Mouse (Mus musculus): Measurements from ENCODE around the gene Vangl1. TPM values are rescaled to one million over a fixed set of nuclear protein-coding genes. Genes with fewer than 3 reads are reported as not detected.

Vangl1 gene
- polyA plus RNA-seq, 1 experiment: 31.1 TPM

- no peak for DNase-seq
- Histone ChIP-seq H3K36me3 (ENCODE audit: control insufficient read depth, insufficient read depth, low read length) (no peaks in the 10 kb centered on the region), H3K27ac (ENCODE audit: insufficient read depth, low read depth, low read length) (no peak overlapping the region), H3K4me1 (ENCODE audit: control insufficient read depth, insufficient read depth, low read length) (no peaks in the 10 kb centered on the region), H3K4me3 (ENCODE audit: insufficient read depth, low read depth, low read length) (no peak overlapping the region), H3K27me3 (replicated peaks; ENCODE audit: control insufficient read depth, insufficient read depth, low read length) (no peaks in the 10 kb centered on the region)
- WGBS: 91% methylated on average over 9 of the region's 9 CpGs
- TF ChIP-seq POLR2A (IDR thresholded peaks at IDR 0.05; ENCODE audit: low read depth, low read length) (no peak), CTCF (conservative IDR thresholded peaks at IDR 0.05; ENCODE audit: insufficient read depth, insufficient read length, low read depth, low read length) (no peak)
These were observed 27.1 kb upstream of the Vangl1 start for GRCm38 (mm10) chr3:102231418-102232134.

- TF ChIP-seq CTCF (conservative IDR thresholded peaks at IDR 0.05; ENCODE audit: insufficient read depth, insufficient read length, low read depth, low read length): no peak
- no peak for TF ChIP-seq POLR2A (IDR thresholded peaks at IDR 0.05; ENCODE audit: low read depth, low read length)
- DNase-seq: no peak
- H3K4me3 ChIP-seq (ENCODE audit: insufficient read depth, low read depth, low read length): no peak overlapping the region
- H3K36me3 ChIP-seq (ENCODE audit: control insufficient read depth, insufficient read depth, low read length): no peaks in the 10 kb centered on the region
- no peak overlapping the region for H3K27ac ChIP-seq (ENCODE audit: insufficient read depth, low read depth, low read length)
- WGBS: 92% methylated on average over 8 of the region's 8 CpGs
- H3K4me1 ChIP-seq (ENCODE audit: control insufficient read depth, insufficient read depth, low read length): no peaks in the 10 kb centered on the region
- H3K27me3 ChIP-seq (replicated peaks; ENCODE audit: control insufficient read depth, insufficient read depth, low read length): no peaks in the 10 kb centered on the region; the same call in 1 of the 2 replicates
These were observed 18.3 kb upstream of the Vangl1 start for GRCm38 (mm10) chr3:102222756-102223155.

- 78% methylated on average over 2 of the region's 2 CpGs for WGBS
- H3K27ac ChIP-seq (ENCODE audit: insufficient read depth, low read depth, low read length): no peak overlapping the region
- no peak overlapping the region for H3K4me3 ChIP-seq (ENCODE audit: insufficient read depth, low read depth, low read length)
- H3K4me1 ChIP-seq (ENCODE audit: control insufficient read depth, insufficient read depth, low read length): no peaks in the 10 kb centered on the region
- TF ChIP-seq POLR2A (IDR thresholded peaks at IDR 0.05; ENCODE audit: low read depth, low read length): no peak
- TF ChIP-seq CTCF (conservative IDR thresholded peaks at IDR 0.05; ENCODE audit: insufficient read depth, insufficient read length, low read depth, low read length): no peak
- H3K36me3 ChIP-seq (ENCODE audit: control insufficient read depth, insufficient read depth, low read length): no peaks in the 10 kb centered on the region
- no peaks in the 10 kb centered on the region for H3K27me3 ChIP-seq (replicated peaks; ENCODE audit: control insufficient read depth, insufficient read depth, low read length)
- no peak for DNase-seq
These were observed 13.8 kb upstream of the Vangl1 start for GRCm38 (mm10) chr3:102218301-102218700.

- DNase-seq: no peak
- no peak for TF ChIP-seq CTCF (conservative IDR thresholded peaks at IDR 0.05; ENCODE audit: insufficient read depth, insufficient read length, low read depth, low read length)
- TF ChIP-seq POLR2A (IDR thresholded peaks at IDR 0.05; ENCODE audit: low read depth, low read length): no peak
- H3K27me3 ChIP-seq (replicated peaks; ENCODE audit: control insufficient read depth, insufficient read depth, low read length): no peaks in the 10 kb centered on the region
- 92% methylated on average over 4 of the region's 4 CpGs for WGBS
- H3K27ac ChIP-seq (ENCODE audit: insufficient read depth, low read depth, low read length): no peak overlapping the region
- H3K36me3 ChIP-seq (ENCODE audit: control insufficient read depth, insufficient read depth, low read length): no peaks in the 10 kb centered on the region
- H3K4me1 ChIP-seq (ENCODE audit: control insufficient read depth, insufficient read depth, low read length): no peaks in the 10 kb centered on the region
- no peak overlapping the region for H3K4me3 ChIP-seq (ENCODE audit: insufficient read depth, low read depth, low read length)
These were observed 10.2 kb upstream of the Vangl1 start for GRCm38 (mm10) chr3:102214736-102215135.

- no peaks in the 10 kb centered on the region for H3K4me1 ChIP-seq (ENCODE audit: control insufficient read depth, insufficient read depth, low read length)
- H3K4me3 ChIP-seq (ENCODE audit: insufficient read depth, low read depth, low read length): no peak overlapping the region
- TF ChIP-seq POLR2A (IDR thresholded peaks at IDR 0.05; ENCODE audit: low read depth, low read length) (no peak), CTCF (conservative IDR thresholded peaks at IDR 0.05; ENCODE audit: insufficient read depth, insufficient read length, low read depth, low read length) (no peak)
- 74% methylated on average over 4 of the region's 4 CpGs for WGBS
- H3K27me3 ChIP-seq (replicated peaks; ENCODE audit: control insufficient read depth, insufficient read depth, low read length): no peaks in the 10 kb centered on the region
- H3K36me3 ChIP-seq (ENCODE audit: control insufficient read depth, insufficient read depth, low read length): no peaks in the 10 kb centered on the region
- no peak for DNase-seq
- H3K27ac ChIP-seq (ENCODE audit: insufficient read depth, low read depth, low read length): no peak overlapping the region
These were observed 9.8 kb upstream of the Vangl1 start for GRCm38 (mm10) chr3:102214299-102214698.

GRCm38 (mm10) chr3:102212896-102213295 is 8.4 kb upstream of the Vangl1 start:
- TF ChIP-seq CTCF (conservative IDR thresholded peaks at IDR 0.05; ENCODE audit: insufficient read depth, insufficient read length, low read depth, low read length) (no peak), POLR2A (IDR thresholded peaks at IDR 0.05; ENCODE audit: low read depth, low read length) (no peak)
- 65% methylated on average over 6 of the region's 6 CpGs for WGBS

GRCm38 (mm10) chr3:102212336-102212735 is 7.8 kb upstream of the Vangl1 start:
- H3K4me1 ChIP-seq (ENCODE audit: control insufficient read depth, insufficient read depth, low read length): no peaks in the 10 kb centered on the region
- no peak overlapping the region for H3K4me3 ChIP-seq (ENCODE audit: insufficient read depth, low read depth, low read length)
- no peaks in the 10 kb centered on the region for H3K27me3 ChIP-seq (replicated peaks; ENCODE audit: control insufficient read depth, insufficient read depth, low read length)
- no peak for DNase-seq
- no peak overlapping the region for H3K27ac ChIP-seq (ENCODE audit: insufficient read depth, low read depth, low read length)
- no peak for TF ChIP-seq POLR2A (IDR thresholded peaks at IDR 0.05; ENCODE audit: low read depth, low read length)
- 86% methylated on average over 15 of the region's 15 CpGs for WGBS
- no peaks in the 10 kb centered on the region for H3K36me3 ChIP-seq (ENCODE audit: control insufficient read depth, insufficient read depth, low read length)

More at GRCm38 (mm10) chr3:102212896-102213295, 8.4 kb upstream of the Vangl1 start:
- H3K4me1 ChIP-seq (ENCODE audit: control insufficient read depth, insufficient read depth, low read length): no peaks in the 10 kb centered on the region
- H3K36me3 ChIP-seq (ENCODE audit: control insufficient read depth, insufficient read depth, low read length): no peaks in the 10 kb centered on the region
- H3K27me3 ChIP-seq (replicated peaks; ENCODE audit: control insufficient read depth, insufficient read depth, low read length): no peaks in the 10 kb centered on the region
- H3K4me3 ChIP-seq (ENCODE audit: insufficient read depth, low read depth, low read length): no peak overlapping the region
- DNase-seq: no peak
- no peak overlapping the region for H3K27ac ChIP-seq (ENCODE audit: insufficient read depth, low read depth, low read length)

Measured in kidney, adult 2 months (tissue).